Mouse (Mus musculus) megakaryocyte-erythroid progenitor cell, adult 5 weeks (primary cell): ENCODE data around the gene Atr. TPM values are rescaled to one million over a fixed set of nuclear protein-coding genes. Genes with fewer than 3 reads are reported as not detected.

ENCODE experiments used
- polyA plus RNA-seq: library from polyadenylated mRNA; stranded (reverse); fragments of >175 nt; gene quantifications from 2 replicates; pipeline ENCODE4 v1.2.3, GENCODE M21; 2012

The Atr gene
- 2.3 and 3.5 TPM in 2 replicates for polyA plus RNA-seq

DNA sequence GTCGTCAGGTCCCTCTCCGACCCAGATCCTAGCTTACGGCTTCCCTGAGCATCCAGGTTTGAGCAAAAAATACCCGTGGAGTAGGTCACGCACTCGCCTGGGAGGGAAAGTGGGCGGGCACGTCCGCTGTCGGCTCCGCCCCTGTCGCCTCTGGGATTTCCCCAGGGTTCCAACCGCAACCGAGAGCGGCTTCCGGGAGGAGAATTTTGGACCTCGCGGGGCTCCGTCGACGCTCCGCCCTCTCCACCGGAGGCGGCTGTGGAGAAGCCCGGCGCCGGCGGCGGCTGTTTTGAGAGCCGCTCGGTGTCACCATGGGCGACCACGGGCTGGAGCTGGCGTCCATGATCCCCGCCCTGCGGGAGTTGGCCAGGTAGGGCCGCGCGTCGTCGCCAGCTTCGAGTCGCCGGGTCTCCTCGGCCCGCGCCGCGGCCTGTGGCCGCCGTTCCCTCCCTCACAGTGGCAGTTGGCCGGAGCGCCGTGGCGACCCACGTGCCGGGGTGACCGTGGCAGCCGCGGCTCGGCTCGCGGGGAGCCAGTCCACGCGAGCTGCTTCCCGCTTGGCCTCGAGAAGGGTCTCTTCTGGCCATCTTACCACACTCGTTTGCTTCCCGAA, at the start of gene Atr:
Gene Atr, plus strand, starts transcription at position 184 of the 613 bp plus-strand sequence.

DNA sequence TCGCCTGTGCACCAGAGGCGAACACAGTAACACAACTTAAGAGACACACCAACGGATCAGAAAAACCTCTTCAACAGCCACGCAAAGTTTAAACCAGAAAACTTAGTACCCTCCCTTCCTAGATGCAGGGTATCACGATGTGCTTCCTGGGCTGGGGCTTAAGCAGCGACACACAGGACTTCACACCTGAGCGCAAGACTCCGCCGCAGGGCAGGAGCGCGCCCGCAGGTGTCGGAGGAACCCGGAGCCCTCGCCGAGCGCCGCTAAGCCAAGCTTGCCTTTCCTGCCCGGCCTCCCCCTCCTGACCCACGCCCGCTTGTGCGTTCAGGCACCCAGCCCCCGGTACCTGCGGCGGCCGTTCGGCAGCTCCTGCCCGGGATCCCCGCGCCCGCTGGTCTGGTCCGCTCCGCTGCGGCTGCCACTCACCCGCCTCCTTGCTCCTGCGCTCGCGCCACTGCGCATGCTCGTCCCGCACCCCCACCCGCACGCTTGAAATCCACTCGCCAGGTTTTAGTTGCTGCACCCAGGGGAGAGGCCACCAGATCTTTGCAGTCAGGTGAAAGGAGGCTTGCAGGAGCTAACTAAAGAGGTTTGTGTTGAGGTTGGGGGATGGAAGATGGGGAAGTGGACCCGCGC, 12.5 kb upstream of the Atr start, which contains the start of gene Pls1:
Gene Pls1, minus strand, starts transcription at position 487 of the 636 bp plus-strand sequence.

DNA sequence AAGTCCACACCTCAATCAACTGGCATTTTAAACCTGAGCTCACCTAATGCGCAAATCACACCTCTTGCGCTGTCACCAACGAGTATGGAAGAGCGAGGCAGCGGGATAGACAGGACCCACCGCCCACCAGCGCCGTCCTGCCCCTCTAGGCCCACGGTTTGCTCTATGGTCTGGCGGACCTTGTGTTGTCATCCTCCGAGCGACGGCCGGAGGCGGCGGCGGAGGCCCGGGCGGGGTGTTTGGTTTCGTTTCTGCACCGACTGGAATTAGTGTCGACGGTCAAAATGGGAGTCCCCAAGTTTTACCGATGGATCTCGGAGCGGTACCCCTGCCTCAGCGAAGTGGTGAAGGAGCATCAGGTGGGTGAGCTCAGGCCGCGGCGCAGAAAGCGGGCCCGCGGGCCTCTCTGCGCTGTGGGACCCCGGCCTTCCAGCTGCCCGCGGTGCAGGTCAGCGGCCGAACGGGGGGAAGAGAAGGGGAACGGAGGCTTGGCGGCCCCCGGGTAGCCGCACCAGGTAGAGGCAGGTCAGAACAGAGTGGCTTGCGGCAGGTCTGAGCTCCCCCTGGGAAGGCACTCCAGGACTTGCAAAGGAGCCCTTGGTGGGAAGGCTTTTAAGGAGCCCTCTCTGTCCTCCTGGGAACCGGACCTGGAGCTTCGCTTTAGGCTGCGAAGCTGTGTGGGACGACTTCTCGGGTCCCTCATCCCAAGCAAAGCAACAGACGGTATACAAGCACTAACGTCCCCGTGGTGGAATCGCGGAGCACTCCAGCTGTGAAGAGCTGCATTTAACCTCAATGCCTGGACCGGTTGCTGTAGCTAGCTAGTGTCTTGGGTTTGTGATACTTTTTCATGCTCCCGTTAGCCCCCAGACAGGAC, 97.4 kb downstream of the Atr start, which contains the start of gene Xrn1:
Gene Xrn1, plus strand, starts transcription at position 176 of the 877 bp plus-strand sequence.

Other genes with a start within 250 kb of the Atr start
- gene Pcolce2, start 220.0 kb upstream of the Atr start, polyA plus RNA-seq, result not detected in 2 replicates
- 0.08 and 0.28 TPM in 2 replicates for gene Trpc1, start 107.2 kb upstream of the Atr start, polyA plus RNA-seq
- gene Pls1, start 12.3 kb upstream of the Atr start, polyA plus RNA-seq, result 0.15 and 0.16 TPM in 2 replicates
- 5.2 and 7.8 TPM in 2 replicates for gene Xrn1, start 97.2 kb downstream of the Atr start, polyA plus RNA-seq